Mouse (Mus musculus): Measurements from ENCODE around the gene Cers4. TPM values are rescaled to one million over a fixed set of nuclear protein-coding genes. Genes with fewer than 3 reads are reported as not detected.

The Cers4 gene
- polyA plus RNA-seq, 1 experiment from 2014 or later: 18.3 TPM

DNA sequence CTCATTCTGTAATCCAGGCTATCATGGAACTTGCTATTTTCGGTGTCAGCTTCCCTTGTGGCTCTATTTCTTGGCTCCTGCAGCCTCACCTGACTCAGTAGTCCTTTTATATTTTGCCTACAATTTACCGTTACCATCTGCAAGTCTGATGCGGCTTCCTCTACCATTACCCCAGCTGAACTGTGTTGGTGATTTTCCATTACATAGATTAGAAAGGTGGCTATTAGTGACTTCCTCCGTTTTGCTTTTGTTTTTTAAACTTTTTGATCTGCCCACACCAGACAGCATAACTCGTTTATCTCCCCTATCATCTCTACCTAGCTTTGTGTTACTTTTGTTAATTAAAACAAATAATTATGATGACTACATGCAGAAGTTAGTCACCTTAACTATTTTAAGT, 14.7 kb downstream of the Cers4 start:
- no peak overlapping the region for H3K4me2 ChIP-seq (replicated peaks)
- no peak for ATAC-seq
- no peaks in the 10 kb centered on the region for H3K9me3 ChIP-seq
- no peak overlapping the region for H3K9ac ChIP-seq
- H3K4me3 ChIP-seq (replicated peaks): no peak overlapping the region
- no peak overlapping the region for H3K27ac ChIP-seq
- no peaks in the 10 kb centered on the region for H3K36me3 ChIP-seq
- peaks cover 20% of the 10 kb centered on the region for H3K4me1 ChIP-seq (replicated peaks)
- 81% methylated on average over 5 of the region's 5 CpGs for whole genome bisulfite sequencing
- H3K27me3 ChIP-seq (replicated peaks): no peaks in the 10 kb centered on the region

GRCm38 (mm10) chr8:4510824-4511223, 18.0 kb downstream of the Cers4 start:
- Histone ChIP-seq H3K27me3 (replicated peaks) (no peaks in the 10 kb centered on the region), H3K27ac (no peak overlapping the region), H3K36me3 (no peaks in the 10 kb centered on the region), H3K4me3 (replicated peaks) (no peak overlapping the region), H3K4me2 (replicated peaks) (no peak overlapping the region), H3K4me1 (replicated peaks) (peaks cover 24% of the 10 kb centered on the region), H3K9me3 (no peaks in the 10 kb centered on the region), H3K9ac (no peak overlapping the region)
- 84% methylated on average over 4 of the region's 4 CpGs for WGBS
- ATAC-seq: 0 out of 2 replicates have a peak, but pooled peaks have one; percentile 7

DNA sequence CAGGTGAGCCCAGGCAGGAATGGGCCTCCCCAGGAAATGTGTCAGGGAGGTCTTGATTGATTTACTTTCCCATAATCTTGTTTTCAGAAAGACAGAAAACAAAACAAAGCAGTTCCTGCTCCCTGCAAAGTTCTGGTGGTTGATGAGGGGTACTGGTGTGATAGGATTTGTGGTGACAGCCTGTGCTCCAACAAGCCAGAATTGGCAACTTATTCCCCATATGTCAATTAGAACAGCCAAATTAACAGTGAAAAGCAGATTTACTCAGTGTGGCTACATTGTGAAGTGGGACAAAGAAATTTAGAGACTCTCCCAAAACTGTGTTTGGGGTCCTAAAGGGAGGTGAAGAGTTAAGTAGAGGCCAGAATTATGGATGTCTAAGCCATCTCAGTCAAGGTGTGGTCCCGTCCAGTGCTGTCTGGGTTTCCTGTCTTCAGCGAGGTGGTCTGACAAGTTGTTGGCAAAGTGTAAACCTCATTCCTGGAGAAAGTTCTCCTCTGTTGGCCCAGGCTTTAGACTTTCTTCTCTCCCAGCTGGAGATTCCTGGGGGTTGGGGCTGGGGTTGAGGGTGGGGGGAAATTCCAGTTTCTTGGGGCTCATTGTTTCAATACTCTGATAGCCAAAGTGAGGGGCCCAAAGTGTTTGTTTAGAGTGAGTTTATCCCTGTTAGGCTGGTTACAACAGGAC, 18.7 kb downstream of the Cers4 start:
- 15% methylated on average over 2 of the region's 2 CpGs for WGBS
- H3K27me3 ChIP-seq (replicated peaks): no peaks in the 10 kb centered on the region
- H3K4me2 ChIP-seq (replicated peaks): peak overlapping the region; percentile 26
- peak overlapping the region; percentile 59 for H3K27ac ChIP-seq
- H3K9ac ChIP-seq: no peak overlapping the region
- H3K4me3 ChIP-seq (replicated peaks): no peak overlapping the region
- H3K36me3 ChIP-seq: no peaks in the 10 kb centered on the region
- peaks cover 24% of the 10 kb centered on the region for H3K4me1 ChIP-seq (replicated peaks)
- peak; percentile 62 for ATAC-seq
- no peaks in the 10 kb centered on the region for H3K9me3 ChIP-seq

DNA sequence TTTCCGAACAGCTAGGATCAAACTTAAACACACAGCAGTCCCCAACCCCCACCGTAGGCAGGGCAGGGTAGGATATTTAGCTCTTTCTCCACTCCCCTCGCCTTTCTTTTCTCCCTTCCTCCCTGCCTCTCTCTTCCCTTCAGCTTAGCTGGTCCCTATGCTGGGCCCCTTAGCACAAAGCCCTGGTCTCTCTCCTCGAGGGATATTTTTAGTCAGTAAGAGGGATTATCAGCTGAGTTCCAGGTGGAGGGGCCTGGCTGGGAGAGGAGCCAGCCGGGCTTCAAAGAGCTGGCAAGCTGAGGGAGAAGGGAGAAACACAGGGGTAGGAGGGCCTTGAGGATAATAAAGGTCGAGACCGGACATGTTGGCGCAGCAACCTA, 19.3 kb downstream of the Cers4 start:
- peak; percentile 85 for ATAC-seq
- Histone ChIP-seq H3K9me3 (no peaks in the 10 kb centered on the region), H3K4me1 (replicated peaks) (peaks cover 24% of the 10 kb centered on the region), H3K27me3 (replicated peaks) (no peaks in the 10 kb centered on the region), H3K4me3 (replicated peaks) (no peak overlapping the region), H3K4me2 (replicated peaks) (peak overlapping the region; percentile 26), H3K9ac (no peak overlapping the region), H3K36me3 (no peaks in the 10 kb centered on the region), H3K27ac (peak overlapping the region; percentile 59)
- WGBS: 14% methylated on average over 8 of the region's 8 CpGs

DNA sequence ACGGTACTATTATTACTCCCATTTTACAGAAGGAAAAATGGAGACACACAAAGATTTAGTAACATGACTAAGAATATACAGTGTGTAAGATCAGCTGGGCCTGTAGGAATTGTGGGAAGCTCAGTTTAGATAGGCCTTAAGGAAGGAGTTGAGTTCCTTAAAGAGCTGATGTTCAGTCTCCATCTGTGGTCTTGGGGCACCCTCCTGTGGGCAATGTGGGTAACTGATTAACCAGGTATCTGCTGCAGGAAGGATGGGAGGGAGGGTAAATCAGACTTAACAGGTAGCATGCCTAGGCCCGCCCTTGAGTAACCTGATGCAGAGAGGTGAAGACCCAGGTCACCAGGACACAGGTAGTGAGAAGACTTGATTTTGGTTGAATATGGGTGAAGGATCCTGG, 23.3 kb downstream of the Cers4 start:
- Histone ChIP-seq H3K9ac (no peak overlapping the region), H3K36me3 (peaks cover 8% of the 10 kb centered on the region; the same call in 1 of the 2 replicates), H3K9me3 (no peaks in the 10 kb centered on the region), H3K4me1 (replicated peaks) (peaks cover 16% of the 10 kb centered on the region), H3K4me2 (replicated peaks) (no peak overlapping the region), H3K27ac (no peak overlapping the region), H3K4me3 (replicated peaks) (no peak overlapping the region), H3K27me3 (replicated peaks) (no peaks in the 10 kb centered on the region)
- peak; percentile 34; the same call in 1 of the 2 replicates for ATAC-seq
- WGBS: 78% methylated on average over 2 of the region's 2 CpGs

DNA sequence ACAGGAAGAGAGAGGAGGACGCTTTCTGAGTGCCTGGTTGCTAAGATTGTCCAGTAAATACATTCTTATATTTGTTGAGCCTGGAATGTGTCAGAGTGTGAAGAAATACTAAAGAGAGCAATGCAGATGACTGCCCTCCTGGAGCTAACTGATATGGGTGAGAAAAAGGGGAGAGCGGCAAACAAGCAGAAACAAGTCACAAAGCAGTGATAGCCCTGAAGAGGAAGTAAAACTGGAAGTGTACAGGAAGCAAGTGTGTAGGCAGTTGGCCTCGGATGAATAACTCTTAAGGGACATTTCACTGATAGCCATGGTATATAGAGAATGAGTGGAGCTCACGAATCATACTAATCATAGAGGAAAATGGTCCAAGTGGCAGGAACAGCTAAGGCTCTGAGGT, 28.6 kb downstream of the Cers4 start:
- Histone ChIP-seq H3K4me3 (replicated peaks) (no peak overlapping the region), H3K36me3 (peaks cover 19% of the 10 kb centered on the region), H3K4me2 (replicated peaks) (no peak overlapping the region), H3K9ac (no peak overlapping the region), H3K27ac (no peak overlapping the region), H3K27me3 (replicated peaks) (no peaks in the 10 kb centered on the region), H3K9me3 (no peaks in the 10 kb centered on the region), H3K4me1 (replicated peaks) (no peaks in the 10 kb centered on the region)
- WGBS: 81% methylated on average over 4 of the region's 4 CpGs
- no peak for ATAC-seq

- WGBS: 94% methylated on average over 10 of the region's 10 CpGs
- ATAC-seq: no peak
- no peaks in the 10 kb centered on the region for H3K9me3 ChIP-seq
- H3K9ac ChIP-seq: no peak overlapping the region
- peaks cover 19% of the 10 kb centered on the region; the same call in 1 of the 2 replicates for H3K36me3 ChIP-seq
- H3K27ac ChIP-seq: no peak overlapping the region
- H3K27me3 ChIP-seq (replicated peaks): no peaks in the 10 kb centered on the region
- H3K4me1 ChIP-seq (replicated peaks): no peaks in the 10 kb centered on the region
- H3K4me3 ChIP-seq (replicated peaks): no peak overlapping the region
- H3K4me2 ChIP-seq (replicated peaks): no peak overlapping the region
Measured at GRCm38 (mm10) chr8:4523525-4523924, 30.7 kb downstream of the Cers4 start.

Other genes starting within 250 kb of the Cers4 start
- 2.3 and 3.0 TPM in 2 replicates for gene Tgfbr3l, start 244.8 kb upstream of the Cers4 start, polyA plus RNA-seq (2015; fragmentation: Nextera tagmentation; extraction: Ambion mirVana)
- gene Snapc2, start 239.9 kb upstream of the Cers4 start, polyA plus RNA-seq (2015; fragmentation: Nextera tagmentation; extraction: Ambion mirVana): 46.0 and 46.2 TPM in 2 replicates
- 63.1 and 63.9 TPM in 2 replicates for gene Ctxn1, start 233.8 kb upstream of the Cers4 start, polyA plus RNA-seq (2015; fragmentation: Nextera tagmentation; extraction: Ambion mirVana)
- 65.8 and 69.7 TPM in 2 replicates for gene Timm44, start 217.1 kb upstream of the Cers4 start, polyA plus RNA-seq (2015; fragmentation: Nextera tagmentation; extraction: Ambion mirVana)
- gene Ccl25, start 167.8 kb upstream of the Cers4 start, polyA plus RNA-seq (2015; fragmentation: Nextera tagmentation; extraction: Ambion mirVana): 88.5 and 103 TPM in 2 replicates
- 201 and 230 TPM in 2 replicates for gene Elavl1, start 167.6 kb upstream of the Cers4 start, polyA plus RNA-seq (2015; fragmentation: Nextera tagmentation; extraction: Ambion mirVana)
- gene Zfp958, start 120.1 kb downstream of the Cers4 start, polyA plus RNA-seq (2015; fragmentation: Nextera tagmentation; extraction: Ambion mirVana): 11.8 and 12.3 TPM in 2 replicates